Mouse (Mus musculus) embryonic facial prominence, embryonic 10.5 days (tissue): ENCODE measurements around the gene Ano1. TPM values are rescaled to one million over a fixed set of nuclear protein-coding genes. Genes with fewer than 3 reads are reported as not detected.
A peak's percentile ranks its signal among the peaks of the same experiment; 100 is the strongest.

Experiments used
- DNase-seq: peaks from one replicate; pipeline ENCODE4 v3.0.0-alpha.2; 2017; ENCODE audit warnings: low spot score
- H3K27ac ChIP-seq: fragments of 300-500 bp; sonication (generic); replicated peaks from 2 replicates; pipeline ENCODE4 v1.5.1; 2016; ENCODE audit warnings: mild to moderate bottlenecking
- H3K27me3 ChIP-seq: fragments of 300-500 bp; sonication (generic); replicated peaks from 2 replicates; pipeline ENCODE4 v1.6.1; 2016; ENCODE audit warnings: low read depth, mild to moderate bottlenecking; ENCODE audit not compliant: poor library complexity, severe bottlenecking
- H3K36me3 ChIP-seq: fragments of 300-500 bp; sonication (generic); replicated peaks from 2 replicates; pipeline ENCODE4 v1.6.1; 2016; ENCODE audit warnings: mild to moderate bottlenecking, moderate library complexity
- H3K4me1 ChIP-seq: fragments of 300-500 bp; sonication (generic); 2 replicates; pipeline ENCODE4 v1.6.1; 2016
- H3K4me3 ChIP-seq: fragments of 300-500 bp; sonication (generic); 2 replicates; pipeline ENCODE4 v1.5.1; 2016; ENCODE audit warnings: mild to moderate bottlenecking, moderate library complexity
- H3K9me3 ChIP-seq: fragments of 300-500 bp; sonication (generic); 2 replicates; pipeline ENCODE4 v1.6.1; 2016; ENCODE audit warnings: mild to moderate bottlenecking
- WGBS: fragments of 180-500 bp; shearing (Covaris S2); methylation state at CpG from one replicate; pipeline ENCODE4 v1.1.7; 2016; 5-methylcytosine and 5-hydroxymethylcytosine counted together
- polyA plus RNA-seq: library from polyadenylated mRNA; unstranded; fragments of >200 nt; fragmentation: Nextera tagmentation; extraction: Ambion mirVana; gene quantifications from 2 replicates; pipeline ENCODE4 v1.2.1, GENCODE M21; 2016

Ano1 gene
- polyA plus RNA-seq, 1 experiment from 2014 or later = 11.3 TPM

DNA sequence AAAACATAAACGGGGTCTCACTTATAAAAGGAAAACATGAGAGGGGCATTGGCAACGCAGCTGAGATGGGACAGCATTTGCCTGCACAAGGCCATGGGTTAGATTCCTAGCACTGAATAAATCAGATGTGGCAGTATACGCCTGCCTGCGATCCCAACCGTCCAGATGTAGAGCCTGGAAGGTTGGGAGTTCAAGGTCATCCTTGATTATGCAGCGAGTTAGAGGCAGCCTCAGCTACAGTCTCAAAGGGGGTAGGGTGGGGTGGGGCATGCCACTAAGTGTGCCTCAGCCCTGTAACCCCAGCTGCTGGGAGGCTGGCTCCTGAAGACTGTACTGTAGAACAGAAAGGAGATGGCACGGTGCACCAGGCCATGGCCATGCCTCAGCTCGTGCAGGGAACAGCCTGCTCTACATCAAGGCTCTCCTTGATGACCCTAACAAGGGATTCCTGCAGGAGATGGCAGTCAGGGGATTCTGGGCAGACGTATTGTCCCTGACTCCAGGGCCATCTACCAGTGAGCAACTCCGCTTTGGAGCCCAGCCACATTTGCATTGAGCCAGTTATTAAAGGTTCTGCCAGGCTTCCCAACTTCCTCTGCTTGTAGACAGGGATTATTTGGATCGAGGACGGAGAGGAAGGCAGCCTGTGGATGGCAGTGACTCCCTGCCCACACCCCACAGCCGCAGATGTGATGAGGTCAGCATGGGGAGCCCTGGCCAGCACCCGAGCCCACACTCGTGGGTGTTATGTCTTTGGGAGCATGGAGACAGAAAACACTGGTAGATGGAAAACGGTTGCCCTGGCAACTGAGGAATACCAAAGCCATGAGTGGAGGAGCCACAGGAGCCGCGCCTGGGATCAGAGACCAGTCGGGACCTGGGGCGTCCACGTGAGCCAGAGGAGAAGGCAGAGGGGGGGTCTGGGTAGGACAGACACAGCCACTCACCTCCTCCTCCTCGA lies 130.8 kb downstream of the Ano1 start:
- Histone ChIP-seq H3K4me1 (peaks cover 23% of the 10 kb centered on the region), H3K9me3 (peaks cover 4% of the 10 kb centered on the region; the same call in 1 of the 2 replicates), H3K36me3 (peaks cover 11% of the 10 kb centered on the region), H3K27ac (no peak overlapping the region), H3K4me3 (no peak overlapping the region), H3K27me3 (peaks cover 42% of the 10 kb centered on the region)
- 82% methylated on average over 22 of the region's 22 CpGs for WGBS
- no peak for DNase-seq

GRCm38 (mm10) chr7:144620315-144620714 lies 131.5 kb downstream of the Ano1 start:
- no peak for DNase-seq
- H3K4me3 ChIP-seq = no peak overlapping the region
- H3K27me3 ChIP-seq = peaks cover 35% of the 10 kb centered on the region
- peaks cover 22% of the 10 kb centered on the region for H3K4me1 ChIP-seq
- H3K36me3 ChIP-seq = peaks cover 11% of the 10 kb centered on the region
- 0 out of 2 replicates have a peak overlapping the region, but pooled peaks have one; percentile 14 for H3K27ac ChIP-seq
- peaks cover 4% of the 10 kb centered on the region; the same call in 1 of the 2 replicates for H3K9me3 ChIP-seq

DNA sequence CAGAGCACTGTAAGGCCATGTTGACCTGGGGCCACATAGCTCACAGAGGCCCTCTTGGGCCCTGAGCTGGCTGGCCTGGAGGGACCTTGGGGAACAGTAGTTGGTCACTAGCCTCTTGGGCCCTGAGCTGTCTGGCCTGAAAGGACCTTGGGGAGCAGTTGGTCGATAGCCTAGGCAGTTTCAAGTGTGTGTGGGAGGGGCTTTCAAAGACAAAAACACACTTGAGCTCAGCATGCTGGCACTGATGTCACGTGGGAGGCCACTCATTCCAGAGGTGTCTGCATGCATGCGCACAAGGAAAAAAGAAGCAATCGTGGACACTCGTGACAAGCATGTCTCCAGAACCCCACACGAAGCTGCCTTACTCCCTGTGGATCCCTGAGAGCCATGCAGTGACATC lies 136.4 kb downstream of the Ano1 start:
- no peaks in the 10 kb centered on the region for H3K9me3 ChIP-seq
- H3K4me1 ChIP-seq = peaks cover 22% of the 10 kb centered on the region; the same call in 1 of the 2 replicates
- peaks cover 2% of the 10 kb centered on the region; the same call in 1 of the 2 replicates for H3K36me3 ChIP-seq
- no peak for DNase-seq
- WGBS = 78% methylated on average over 6 of the region's 6 CpGs
- H3K27me3 ChIP-seq = peaks cover 16% of the 10 kb centered on the region
- no peak overlapping the region for H3K27ac ChIP-seq
- no peak overlapping the region for H3K4me3 ChIP-seq

DNA sequence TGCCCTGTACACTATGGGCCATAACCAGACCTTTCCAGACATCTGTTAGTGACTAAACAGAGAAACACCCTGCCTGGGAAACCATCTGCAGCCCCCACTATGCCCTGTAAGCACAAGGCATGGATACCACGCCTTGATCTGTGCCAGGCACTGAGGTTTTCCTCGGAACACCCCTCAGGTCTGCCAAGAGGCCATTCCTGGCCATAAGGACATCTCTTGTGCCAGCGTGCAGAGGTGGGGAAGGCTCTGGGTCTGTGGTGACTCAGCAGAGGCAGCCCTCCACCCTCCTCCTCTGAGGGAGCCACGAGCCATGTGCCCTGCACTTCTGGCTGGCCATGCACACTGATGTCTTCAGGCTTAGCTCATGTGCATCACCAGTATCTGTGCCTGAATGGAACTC lies 138.9 kb downstream of the Ano1 start:
- Histone ChIP-seq H3K4me3 (no peak overlapping the region), H3K4me1 (peaks cover 18% of the 10 kb centered on the region; the same call in 1 of the 2 replicates), H3K27ac (peak overlapping the region; percentile 35; the same call in 1 of the 2 replicates), H3K27me3 (peaks cover 3% of the 10 kb centered on the region), H3K9me3 (no peaks in the 10 kb centered on the region), H3K36me3 (peaks cover 2% of the 10 kb centered on the region; the same call in 1 of the 2 replicates)
- DNase-seq = no peak
- 86% methylated on average over 4 of the region's 4 CpGs for WGBS

DNA sequence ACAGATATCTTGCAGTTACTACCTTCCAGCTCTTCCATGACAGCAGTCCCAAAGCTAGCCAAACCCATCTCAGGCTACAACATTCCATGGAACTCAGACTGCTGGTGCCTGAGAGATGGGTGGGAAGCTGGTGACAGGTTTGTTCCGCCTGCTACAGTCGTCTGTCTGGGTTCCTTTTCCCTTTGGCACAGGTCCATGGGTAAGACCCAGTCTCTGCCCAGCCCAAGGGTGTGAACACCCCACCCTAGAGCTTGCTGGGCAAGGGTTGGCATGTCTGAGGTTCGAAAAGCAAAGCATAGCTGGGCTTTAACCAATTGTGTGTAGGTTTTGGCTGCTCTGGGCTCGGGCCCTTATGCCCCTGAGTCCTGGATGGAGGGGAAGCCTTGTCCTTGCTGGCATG lies 139.4 kb downstream of the Ano1 start:
- peaks cover 3% of the 10 kb centered on the region for H3K27me3 ChIP-seq
- no peaks in the 10 kb centered on the region for H3K9me3 ChIP-seq
- no peak overlapping the region for H3K27ac ChIP-seq
- H3K4me3 ChIP-seq = no peak overlapping the region
- DNase-seq = no peak
- peaks cover 2% of the 10 kb centered on the region; the same call in 1 of the 2 replicates for H3K36me3 ChIP-seq
- WGBS = 82% methylated on average over 4 of the region's 4 CpGs
- H3K4me1 ChIP-seq = peaks cover 18% of the 10 kb centered on the region; the same call in 1 of the 2 replicates

GRCm38 (mm10) chr7:144611595-144611994 lies 140.2 kb downstream of the Ano1 start:
- H3K4me1 ChIP-seq = peaks cover 18% of the 10 kb centered on the region; the same call in 1 of the 2 replicates
- DNase-seq = no peak
- H3K9me3 ChIP-seq = no peaks in the 10 kb centered on the region
- peaks cover 2% of the 10 kb centered on the region; the same call in 1 of the 2 replicates for H3K36me3 ChIP-seq
- WGBS = 93% methylated on average over 16 of the region's 16 CpGs
- H3K27me3 ChIP-seq = peaks cover 3% of the 10 kb centered on the region
- H3K27ac ChIP-seq = no peak overlapping the region
- H3K4me3 ChIP-seq = no peak overlapping the region

GRCm38 (mm10) chr7:144609568-144609967 lies 142.2 kb downstream of the Ano1 start:
- WGBS = 84% methylated on average over 7 of the region's 7 CpGs
- Histone ChIP-seq H3K27ac (no peak overlapping the region), H3K36me3 (peaks cover 2% of the 10 kb centered on the region; the same call in 1 of the 2 replicates), H3K4me1 (peaks cover 9% of the 10 kb centered on the region; the same call in 1 of the 2 replicates), H3K27me3 (peaks cover 3% of the 10 kb centered on the region; the same call in 1 of the 2 replicates), H3K4me3 (no peak overlapping the region), H3K9me3 (no peaks in the 10 kb centered on the region)
- DNase-seq = no peak

- H3K4me3 ChIP-seq = no peak overlapping the region
- WGBS = 90% methylated on average over 15 of the region's 15 CpGs
- no peak overlapping the region for H3K27ac ChIP-seq
- no peaks in the 10 kb centered on the region for H3K9me3 ChIP-seq
- H3K4me1 ChIP-seq = no peaks in the 10 kb centered on the region; the same call in 1 of the 2 replicates
- peaks cover 8% of the 10 kb centered on the region; the same call in 1 of the 2 replicates for H3K36me3 ChIP-seq
- no peak for DNase-seq
- H3K27me3 ChIP-seq = peaks cover 3% of the 10 kb centered on the region; the same call in 1 of the 2 replicates
Observed at GRCm38 (mm10) chr7:144607862-144608261, 143.9 kb downstream of the Ano1 start.

- no peak overlapping the region for H3K27ac ChIP-seq
- peaks cover 6% of the 10 kb centered on the region; the same call in 1 of the 2 replicates for H3K36me3 ChIP-seq
- WGBS = 69% methylated on average over 4 of the region's 4 CpGs
- DNase-seq = no peak
- no peak overlapping the region for H3K4me3 ChIP-seq
- peaks cover 5% of the 10 kb centered on the region; the same call in 1 of the 2 replicates for H3K27me3 ChIP-seq
- H3K4me1 ChIP-seq = peaks cover 11% of the 10 kb centered on the region
- no peaks in the 10 kb centered on the region for H3K9me3 ChIP-seq
Observed at GRCm38 (mm10) chr7:144604735-144605134, 147.0 kb downstream of the Ano1 start.

GRCm38 (mm10) chr7:144604291-144604690 lies 147.5 kb downstream of the Ano1 start:
- no peak for DNase-seq
- no peak overlapping the region for H3K4me3 ChIP-seq
- peaks cover 6% of the 10 kb centered on the region; the same call in 1 of the 2 replicates for H3K36me3 ChIP-seq
- 99% methylated on average over 2 of the region's 2 CpGs for WGBS
- peaks cover 5% of the 10 kb centered on the region; the same call in 1 of the 2 replicates for H3K27me3 ChIP-seq
- no peak overlapping the region for H3K27ac ChIP-seq
- no peaks in the 10 kb centered on the region for H3K9me3 ChIP-seq
- peaks cover 11% of the 10 kb centered on the region for H3K4me1 ChIP-seq

GRCm38 (mm10) chr7:144600333-144600900 lies 151.4 kb downstream of the Ano1 start:
- H3K27ac ChIP-seq = peak overlapping the region; percentile 59
- H3K36me3 ChIP-seq = peaks cover 6% of the 10 kb centered on the region; the same call in 1 of the 2 replicates
- no peaks in the 10 kb centered on the region for H3K9me3 ChIP-seq
- H3K4me1 ChIP-seq = peaks cover 11% of the 10 kb centered on the region
- whole genome bisulfite sequencing = 32% methylated on average over 6 of the region's 6 CpGs
- H3K27me3 ChIP-seq = peaks cover 10% of the 10 kb centered on the region; the same call in 1 of the 2 replicates
- H3K4me3 ChIP-seq = no peak overlapping the region
- DNase-seq = no peak

DNA sequence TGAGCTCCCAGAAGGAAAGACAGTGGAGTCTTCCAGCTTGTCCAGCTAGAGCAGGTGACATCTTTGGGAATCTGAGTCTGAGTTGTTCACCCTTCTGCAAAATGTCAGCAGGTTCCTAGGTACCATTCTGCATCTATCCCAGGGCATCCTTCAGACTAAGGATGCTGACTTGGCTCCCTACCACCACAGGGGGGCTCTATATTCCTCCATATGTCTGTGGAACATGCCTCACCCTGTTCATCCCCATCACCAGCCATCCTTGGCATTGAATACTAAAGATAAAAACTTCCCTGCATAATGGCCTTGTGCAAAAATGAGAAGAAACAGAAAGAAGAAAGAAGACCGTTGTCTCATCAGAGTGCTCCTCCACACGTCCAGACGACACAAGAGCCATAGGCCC lies 162.3 kb downstream of the Ano1 start:
- Histone ChIP-seq H3K36me3 (peaks cover 9% of the 10 kb centered on the region), H3K27ac (0 out of 2 replicates have a peak overlapping the region, but pooled peaks have one; percentile 31), H3K27me3 (peaks cover 19% of the 10 kb centered on the region), H3K4me3 (no peak overlapping the region), H3K4me1 (no peaks in the 10 kb centered on the region), H3K9me3 (no peaks in the 10 kb centered on the region)
- DNase-seq = no peak
- 86% methylated on average over 3 of the region's 3 CpGs for whole genome bisulfite sequencing
